Mouse (Mus musculus) ES-Bruce4 (cell line): ENCODE data around the gene Mak. TPM values are rescaled to one million over a fixed set of nuclear protein-coding genes. Genes with fewer than 3 reads are reported as not detected.

Experiments
- H3K27ac ChIP-seq: 2 replicates; pipeline ENCODE4 v1.5.1; 2012; ENCODE audit warnings: low read length, inconsistent platforms; ENCODE audit not compliant: insufficient read depth
- H3K27me3 ChIP-seq: 2 replicates; pipeline ENCODE4 v1.6.1; 2012; ENCODE audit warnings: mild to moderate bottlenecking, low read length, inconsistent platforms; ENCODE audit not compliant: control insufficient read depth, poor library complexity, insufficient read depth, severe bottlenecking
- H3K36me3 ChIP-seq: 2 replicates; pipeline ENCODE4 v1.6.1; 2012; ENCODE audit warnings: inconsistent platforms, mild to moderate bottlenecking, low read length, moderate library complexity; ENCODE audit not compliant: control insufficient read depth, poor library complexity, insufficient read depth, severe bottlenecking
- H3K4me1 ChIP-seq: one replicate; pipeline ENCODE4 v1.8.1; 2011; ENCODE audit warnings: low read length; ENCODE audit not compliant: control insufficient read depth, insufficient read depth
- H3K4me3 ChIP-seq: 2 replicates; pipeline ENCODE4 v1.5.1; 2011; ENCODE audit warnings: low read depth, mild to moderate bottlenecking, low read length
- H3K9ac ChIP-seq: 2 replicates; pipeline ENCODE4 v1.6.1; 2012; ENCODE audit warnings: low read depth, mild to moderate bottlenecking, inconsistent platforms; ENCODE audit not compliant: poor library complexity, severe bottlenecking
- H3K9me3 ChIP-seq: replicated peaks from 2 replicates; pipeline ENCODE4 v1.6.1; 2012; ENCODE audit warnings: mild to moderate bottlenecking, low read length, inconsistent platforms; ENCODE audit not compliant: control insufficient read depth, poor library complexity, insufficient read depth, severe bottlenecking
- CTCF ChIP-seq: IDR thresholded peaks from one replicate; pipeline ENCODE4 v1.8.1; 2011; ENCODE audit warnings: low read depth, low read length
- EP300 ChIP-seq: IDR thresholded peaks from 2 replicates; pipeline ENCODE4 v1.6.1; 2011; ENCODE audit warnings: low read depth, low read length; ENCODE audit not compliant: insufficient read depth
- POLR2A ChIP-seq: IDR thresholded peaks from one replicate; pipeline ENCODE4 v1.8.1; 2011; ENCODE audit warnings: low read length; ENCODE audit not compliant: insufficient read depth
- polyA plus RNA-seq: library from polyadenylated mRNA; stranded (reverse); fragments of >200 nt; gene quantifications from 2 replicates; pipeline ENCODE4 v1.2.4, GENCODE M21; 2011; ENCODE audit warnings: low read depth; ENCODE audit not compliant: missing spikeins, insufficient read depth, insufficient read length

Gene Mak
- polyA plus RNA-seq, 1 experiment: 3.5 TPM

DNA sequence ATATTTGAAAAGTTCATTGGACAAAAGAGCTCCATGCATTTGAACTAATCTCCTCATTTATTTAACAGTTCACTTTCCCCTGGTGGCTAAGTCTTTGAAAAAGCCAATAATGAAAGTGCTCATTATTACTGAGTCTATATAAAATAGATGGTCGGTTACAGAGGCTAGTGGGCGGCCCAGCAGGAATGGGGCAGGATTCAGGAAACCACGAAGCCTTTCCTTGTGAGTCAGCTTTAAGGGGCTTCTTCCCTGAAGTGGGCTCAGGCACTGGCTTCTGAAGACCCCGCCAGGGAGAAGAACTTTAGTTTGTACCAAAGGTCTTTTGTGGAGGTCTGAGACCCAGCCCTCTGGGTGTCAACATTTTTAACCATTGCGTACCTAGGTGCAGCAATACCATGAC is 27.5 kb downstream of the Mak start:
- no peaks in the 10 kb centered on the region for H3K27me3 ChIP-seq
- no peak overlapping the region for H3K9ac ChIP-seq
- H3K36me3 ChIP-seq: no peaks in the 10 kb centered on the region
- TF ChIP-seq EP300 (no peak), CTCF (no peak), POLR2A (no peak)
- no peaks in the 10 kb centered on the region for H3K9me3 ChIP-seq
- H3K27ac ChIP-seq: no peak overlapping the region
- H3K4me1 ChIP-seq: no peaks in the 10 kb centered on the region
- H3K4me3 ChIP-seq: no peak overlapping the region

DNA sequence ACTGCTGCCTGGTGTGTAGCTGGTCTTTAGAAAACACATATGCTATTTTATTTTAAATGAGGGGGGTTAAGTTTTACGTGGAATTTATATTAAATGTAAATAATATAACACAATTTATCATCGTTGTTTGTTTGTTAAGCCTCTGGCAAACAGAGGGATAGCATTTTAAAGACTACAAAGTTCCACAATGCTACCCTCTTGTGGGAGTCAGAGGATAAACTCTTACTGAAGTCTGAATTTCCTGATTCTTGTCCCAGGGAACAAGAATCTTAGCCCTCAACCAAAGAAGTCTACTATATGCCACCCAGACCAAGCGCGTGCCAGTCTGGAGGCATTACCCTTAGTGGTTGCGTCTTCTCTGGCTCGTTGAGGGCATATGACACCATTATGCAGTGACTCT is 32.2 kb downstream of the Mak start:
- H3K9me3 ChIP-seq: no peaks in the 10 kb centered on the region
- no peaks in the 10 kb centered on the region for H3K27me3 ChIP-seq
- no peak overlapping the region for H3K27ac ChIP-seq
- no peak overlapping the region for H3K9ac ChIP-seq
- H3K4me3 ChIP-seq: no peak overlapping the region
- TF ChIP-seq POLR2A (no peak), CTCF (no peak), EP300 (no peak)
- H3K4me1 ChIP-seq: no peaks in the 10 kb centered on the region
- no peaks in the 10 kb centered on the region for H3K36me3 ChIP-seq

DNA sequence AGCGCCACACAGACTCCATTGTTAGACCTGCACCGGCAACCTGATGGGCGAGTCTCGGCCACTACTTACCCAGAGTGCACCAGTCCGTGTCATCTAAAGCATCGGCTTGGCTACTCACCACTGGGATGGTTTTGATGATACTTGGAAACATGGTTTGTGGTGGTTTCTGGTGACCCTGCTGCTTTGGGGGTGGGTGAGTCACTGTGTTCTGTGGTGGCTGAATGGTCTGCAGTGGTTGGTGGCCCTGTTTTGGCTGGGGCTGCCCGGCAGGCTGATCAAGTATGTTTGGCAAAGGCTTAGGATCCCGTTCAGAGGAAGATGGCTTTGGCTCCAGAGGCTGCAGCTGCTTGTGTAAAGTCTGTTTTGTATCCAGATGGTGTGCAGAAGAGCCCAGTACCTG is 33.6 kb downstream of the Mak start:
- no peak for TF ChIP-seq CTCF
- no peak for TF ChIP-seq EP300
- no peak for TF ChIP-seq POLR2A
- Histone ChIP-seq H3K4me1 (no peaks in the 10 kb centered on the region), H3K36me3 (no peaks in the 10 kb centered on the region), H3K4me3 (no peak overlapping the region), H3K27me3 (no peaks in the 10 kb centered on the region), H3K27ac (no peak overlapping the region), H3K9me3 (no peaks in the 10 kb centered on the region), H3K9ac (no peak overlapping the region)

DNA sequence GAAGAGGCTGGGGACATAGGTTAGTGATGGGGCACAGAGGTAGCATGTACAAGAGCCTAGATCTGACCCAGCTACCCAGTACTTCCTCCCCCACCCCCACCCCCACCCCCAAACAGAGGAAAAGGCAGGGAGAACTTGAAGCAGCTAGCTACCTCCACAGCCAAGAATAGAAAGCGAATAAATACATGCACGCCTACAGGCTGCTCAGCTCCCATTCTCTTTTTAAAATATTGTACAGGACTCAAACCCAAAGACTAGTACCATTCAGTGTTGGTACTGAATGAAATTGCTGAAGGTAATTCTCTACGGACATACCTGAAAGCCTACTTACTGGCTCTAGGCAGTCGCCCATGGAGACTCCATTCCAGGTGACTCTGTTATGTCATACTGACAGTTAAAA is 37.0 kb downstream of the Mak start:
- no peak for TF ChIP-seq POLR2A
- no peak for TF ChIP-seq EP300
- no peak for TF ChIP-seq CTCF
- Histone ChIP-seq H3K27ac (no peak overlapping the region), H3K9me3 (no peaks in the 10 kb centered on the region), H3K4me1 (no peaks in the 10 kb centered on the region), H3K27me3 (no peaks in the 10 kb centered on the region), H3K36me3 (no peaks in the 10 kb centered on the region), H3K4me3 (no peak overlapping the region), H3K9ac (no peak overlapping the region)

DNA sequence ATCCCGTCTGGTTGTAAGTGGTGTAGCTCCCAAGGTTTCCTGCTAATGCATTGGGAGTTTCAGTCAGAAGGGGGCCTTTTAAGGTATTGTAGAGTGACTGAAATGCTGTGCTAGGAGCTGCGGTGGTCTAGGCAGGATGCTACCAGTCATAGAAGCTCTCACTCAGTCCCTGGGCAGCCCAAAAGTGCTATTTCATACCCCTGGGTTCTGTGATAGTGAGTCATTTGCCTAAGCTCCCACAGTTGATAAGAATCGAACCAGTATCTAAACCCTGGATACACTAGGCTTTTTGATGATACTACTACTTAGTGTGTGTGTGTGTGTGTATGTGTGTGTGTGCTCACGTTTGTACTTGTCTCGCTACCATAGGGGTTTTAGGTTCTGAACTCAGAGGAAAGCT is 49.4 kb downstream of the Mak start:
- H3K27me3 ChIP-seq: no peaks in the 10 kb centered on the region
- no peaks in the 10 kb centered on the region for H3K9me3 ChIP-seq
- H3K4me3 ChIP-seq: no peak overlapping the region
- H3K36me3 ChIP-seq: no peaks in the 10 kb centered on the region
- TF ChIP-seq CTCF (no peak), POLR2A (no peak), EP300 (no peak)
- no peak overlapping the region for H3K27ac ChIP-seq
- H3K4me1 ChIP-seq: no peaks in the 10 kb centered on the region
- H3K9ac ChIP-seq: no peak overlapping the region

DNA sequence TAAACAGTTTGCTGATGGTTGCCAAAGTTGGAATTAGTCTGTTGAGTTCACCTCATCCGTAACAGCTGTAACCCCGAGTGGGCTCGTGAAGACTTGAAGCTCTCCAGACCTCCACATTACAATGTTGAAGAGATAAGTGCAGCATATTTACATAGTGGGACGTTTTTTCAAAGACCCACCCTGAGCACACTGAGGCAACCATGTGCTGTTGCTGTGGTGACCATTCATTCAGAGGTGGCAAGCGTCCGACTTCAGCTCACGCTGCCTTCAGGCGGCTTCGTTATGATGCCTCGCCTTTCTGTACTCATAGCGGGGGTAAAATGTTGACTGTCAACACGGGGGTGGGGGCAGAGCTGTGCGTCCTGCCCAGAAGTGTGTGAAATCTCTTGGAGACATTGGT is 57.4 kb downstream of the Mak start:
- no peak overlapping the region for H3K27ac ChIP-seq
- H3K9ac ChIP-seq: no peak overlapping the region
- no peaks in the 10 kb centered on the region for H3K4me1 ChIP-seq
- H3K36me3 ChIP-seq: peaks cover 12% of the 10 kb centered on the region; the same call in 1 of the 2 replicates
- no peak for TF ChIP-seq POLR2A
- no peak for TF ChIP-seq EP300
- no peak for TF ChIP-seq CTCF
- no peak overlapping the region for H3K4me3 ChIP-seq
- H3K9me3 ChIP-seq: no peaks in the 10 kb centered on the region
- H3K27me3 ChIP-seq: no peaks in the 10 kb centered on the region
